Mouse (Mus musculus): ENCODE data around the gene Rad17. TPM values are rescaled to one million over a fixed set of nuclear protein-coding genes. Genes with fewer than 3 reads are reported as not detected.

The Rad17 gene
- polyA plus RNA-seq (2014; fragmentation: Nextera tagmentation; extraction: Ambion mirVana): 17.8 and 20.6 TPM in 2 replicates

GRCm38 (mm10) chr13:100650550-100651438 lies at the start of gene Rad17, which contains the start of gene Ak6:
Gene Rad17, minus strand, starts transcription at chr13:100651051.
Gene Ak6, plus strand, starts transcription at chr13:100650979.
- DNase-seq (peak; percentile 96), ATAC-seq (ENCODE audit: low FRiP score, low TSS enrichment) (peak; percentile 99)
- Histone ChIP-seq H3K36me3 (ENCODE audit: control insufficient read depth, insufficient read depth, low read length) (peaks cover 19% of the 10 kb centered on the region), H3K4me3 (replicated peaks; ENCODE audit: low read depth, low read length) (peak within 1 kb of the TSS; percentile 91), H3K4me1 (ENCODE audit: control insufficient read depth, insufficient read depth, low read length) (peaks cover 5% of the 10 kb centered on the region; the same call in 1 of the 2 replicates), H3K27me3 (ENCODE audit: control insufficient read depth, insufficient read depth, low read length) (no peaks in the 10 kb centered on the region), H3K9ac (replicated peaks; ENCODE audit: low read length) (peak within 1 kb of the TSS; percentile 87), H3K27ac (replicated peaks; ENCODE audit: low read depth, low read length) (peak within 1 kb of the TSS; percentile 98), H3K4me2 (ENCODE audit: low read length) (peak within 1 kb of the TSS; percentile 67), H3K9me3 (ENCODE audit: control insufficient read depth, low read length) (no peaks in the 10 kb centered on the region)
- under 1% methylated on average over 73 of the region's 73 CpGs for WGBS

GRCm38 (mm10) chr13:100698866-100699265 lies 48.0 kb upstream of the Rad17 start:
- no peak for DNase-seq
- no peak for ATAC-seq (ENCODE audit: low FRiP score, low TSS enrichment)
- H3K4me2 ChIP-seq (ENCODE audit: low read length): no peak overlapping the region
- 94% methylated on average over 10 of the region's 10 CpGs for WGBS
- no peak overlapping the region for H3K4me3 ChIP-seq (replicated peaks; ENCODE audit: low read depth, low read length)
- no peak overlapping the region for H3K27ac ChIP-seq (replicated peaks; ENCODE audit: low read depth, low read length)
- H3K27me3 ChIP-seq (ENCODE audit: control insufficient read depth, insufficient read depth, low read length): no peaks in the 10 kb centered on the region
- no peaks in the 10 kb centered on the region for H3K4me1 ChIP-seq (ENCODE audit: control insufficient read depth, insufficient read depth, low read length)
- no peak overlapping the region for H3K9ac ChIP-seq (replicated peaks; ENCODE audit: low read length)
- H3K9me3 ChIP-seq (ENCODE audit: control insufficient read depth, low read length): no peaks in the 10 kb centered on the region
- peaks cover 62% of the 10 kb centered on the region for H3K36me3 ChIP-seq (ENCODE audit: control insufficient read depth, insufficient read depth, low read length)

DNA sequence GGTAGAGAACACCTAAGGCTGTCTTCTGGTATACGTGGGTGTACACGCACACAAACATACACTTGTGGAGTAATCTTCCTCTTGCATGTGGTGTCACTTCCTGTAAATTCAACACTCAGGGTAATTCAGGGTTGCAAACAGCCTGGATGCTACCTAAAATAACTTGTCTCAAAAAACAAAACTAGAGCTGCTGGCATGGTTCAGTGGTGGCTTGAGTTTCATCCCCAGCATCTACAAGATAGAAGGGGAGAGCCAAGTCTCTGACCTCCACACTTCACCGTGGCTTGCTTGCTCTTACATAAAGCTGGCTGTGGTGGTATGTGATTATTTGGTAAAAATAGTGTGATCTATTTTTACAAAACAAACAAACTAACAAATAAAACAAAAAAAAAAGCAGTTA lies 46.7 kb upstream of the Rad17 start:
- 95% methylated on average over 3 of the region's 3 CpGs for WGBS
- H3K27ac ChIP-seq (replicated peaks; ENCODE audit: low read depth, low read length): no peak overlapping the region
- DNase-seq: no peak
- peaks cover 50% of the 10 kb centered on the region for H3K36me3 ChIP-seq (ENCODE audit: control insufficient read depth, insufficient read depth, low read length)
- H3K4me2 ChIP-seq (ENCODE audit: low read length): no peak overlapping the region
- no peaks in the 10 kb centered on the region for H3K27me3 ChIP-seq (ENCODE audit: control insufficient read depth, insufficient read depth, low read length)
- H3K9me3 ChIP-seq (ENCODE audit: control insufficient read depth, low read length): no peaks in the 10 kb centered on the region
- H3K4me1 ChIP-seq (ENCODE audit: control insufficient read depth, insufficient read depth, low read length): no peaks in the 10 kb centered on the region
- no peak overlapping the region for H3K9ac ChIP-seq (replicated peaks; ENCODE audit: low read length)
- no peak overlapping the region for H3K4me3 ChIP-seq (replicated peaks; ENCODE audit: low read depth, low read length)
- no peak for ATAC-seq (ENCODE audit: low FRiP score, low TSS enrichment)

DNA sequence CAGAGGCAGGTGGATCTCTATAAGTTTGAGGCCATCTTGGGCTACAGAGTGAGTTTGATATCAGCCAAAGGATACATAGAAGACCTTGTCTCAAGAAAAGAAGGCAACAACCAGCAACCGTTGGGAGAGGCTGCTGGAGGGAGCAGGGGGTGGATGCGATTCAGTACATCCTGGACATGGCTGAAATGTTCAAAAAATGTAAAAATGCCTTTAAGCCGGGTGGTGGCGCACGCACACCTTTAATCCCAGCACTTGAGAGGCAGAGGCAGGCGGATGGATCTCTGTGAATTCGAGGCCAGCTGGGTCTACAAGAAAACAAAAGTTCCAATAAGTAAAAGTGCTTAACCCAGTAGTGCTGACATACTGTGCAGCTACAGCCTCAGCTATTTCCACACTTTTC lies 36.7 kb upstream of the Rad17 start:
- no peaks in the 10 kb centered on the region for H3K27me3 ChIP-seq (ENCODE audit: control insufficient read depth, insufficient read depth, low read length)
- H3K27ac ChIP-seq (replicated peaks; ENCODE audit: low read depth, low read length): no peak overlapping the region
- H3K4me1 ChIP-seq (ENCODE audit: control insufficient read depth, insufficient read depth, low read length): no peaks in the 10 kb centered on the region
- no peak overlapping the region for H3K9ac ChIP-seq (replicated peaks; ENCODE audit: low read length)
- DNase-seq (no peak), ATAC-seq (ENCODE audit: low FRiP score, low TSS enrichment) (no peak)
- no peaks in the 10 kb centered on the region for H3K36me3 ChIP-seq (ENCODE audit: control insufficient read depth, insufficient read depth, low read length)
- H3K4me3 ChIP-seq (replicated peaks; ENCODE audit: low read depth, low read length): no peak overlapping the region
- H3K9me3 ChIP-seq (ENCODE audit: control insufficient read depth, low read length): no peaks in the 10 kb centered on the region
- no peak overlapping the region for H3K4me2 ChIP-seq (ENCODE audit: low read length)
- 68% methylated on average over 7 of the region's 7 CpGs for whole genome bisulfite sequencing

DNA sequence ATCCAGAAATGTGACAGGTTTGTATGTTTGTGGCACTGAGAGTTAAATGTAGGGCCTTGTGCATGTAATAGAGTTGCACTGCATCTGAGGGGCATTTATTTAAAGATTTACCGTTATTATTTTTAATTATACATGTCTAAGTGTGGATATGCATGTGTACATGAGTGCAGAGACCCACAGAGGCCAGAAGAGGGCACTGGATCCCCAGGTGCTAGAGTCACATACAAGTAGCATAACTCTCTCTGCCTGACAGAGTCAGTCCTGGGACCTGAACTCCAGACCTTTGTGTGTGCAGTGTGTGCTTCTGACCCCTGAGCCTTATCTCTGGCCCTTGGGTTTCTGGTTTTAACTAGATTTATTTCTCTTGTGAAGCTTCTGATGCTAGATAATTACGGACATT lies 33.5 kb upstream of the Rad17 start:
- H3K4me1 ChIP-seq (ENCODE audit: control insufficient read depth, insufficient read depth, low read length): no peaks in the 10 kb centered on the region

DNA sequence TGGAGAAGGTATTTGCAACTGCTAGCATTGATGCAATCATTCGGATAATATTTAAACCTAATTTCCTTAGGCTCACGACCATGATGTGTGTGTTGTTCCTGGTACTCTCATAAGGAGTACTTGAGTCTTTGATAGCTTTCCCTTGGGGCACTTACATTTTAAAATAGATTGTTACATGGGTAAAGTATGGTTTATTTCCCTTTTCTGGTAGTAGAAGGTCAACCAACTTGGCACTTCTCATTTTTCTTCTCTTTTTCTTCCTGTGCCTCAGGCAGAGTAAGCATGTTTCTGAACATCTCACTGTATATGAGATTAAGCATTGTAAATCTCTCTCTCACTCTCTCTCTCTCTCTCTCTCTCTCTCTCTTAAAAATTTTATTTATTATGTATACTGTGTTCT lies 32.0 kb upstream of the Rad17 start:
- Histone ChIP-seq H3K4me2 (ENCODE audit: low read length) (no peak overlapping the region), H3K9ac (replicated peaks; ENCODE audit: low read length) (no peak overlapping the region), H3K4me3 (replicated peaks; ENCODE audit: low read depth, low read length) (no peak overlapping the region), H3K27me3 (ENCODE audit: control insufficient read depth, insufficient read depth, low read length) (no peaks in the 10 kb centered on the region), H3K27ac (replicated peaks; ENCODE audit: low read depth, low read length) (no peak overlapping the region), H3K36me3 (ENCODE audit: control insufficient read depth, insufficient read depth, low read length) (no peaks in the 10 kb centered on the region), H3K9me3 (ENCODE audit: control insufficient read depth, low read length) (no peaks in the 10 kb centered on the region), H3K4me1 (ENCODE audit: control insufficient read depth, insufficient read depth, low read length) (no peaks in the 10 kb centered on the region)
- ATAC-seq (ENCODE audit: low FRiP score, low TSS enrichment) (no peak), DNase-seq (no peak)
- 91% methylated on average over 2 of the region's 2 CpGs for WGBS

More for the DNA sequence above, 33.5 kb upstream of the Rad17 start:
- no peak overlapping the region for H3K9ac ChIP-seq (replicated peaks; ENCODE audit: low read length)
- no peaks in the 10 kb centered on the region for H3K27me3 ChIP-seq (ENCODE audit: control insufficient read depth, insufficient read depth, low read length)
- no peak for ATAC-seq (ENCODE audit: low FRiP score, low TSS enrichment)
- no peak overlapping the region for H3K4me2 ChIP-seq (ENCODE audit: low read length)
- no peaks in the 10 kb centered on the region for H3K36me3 ChIP-seq (ENCODE audit: control insufficient read depth, insufficient read depth, low read length)
- WGBS: 70% methylated on average over 2 of the region's 2 CpGs
- no peaks in the 10 kb centered on the region for H3K9me3 ChIP-seq (ENCODE audit: control insufficient read depth, low read length)
- H3K27ac ChIP-seq (replicated peaks; ENCODE audit: low read depth, low read length): no peak overlapping the region
- DNase-seq: no peak
- no peak overlapping the region for H3K4me3 ChIP-seq (replicated peaks; ENCODE audit: low read depth, low read length)

DNA sequence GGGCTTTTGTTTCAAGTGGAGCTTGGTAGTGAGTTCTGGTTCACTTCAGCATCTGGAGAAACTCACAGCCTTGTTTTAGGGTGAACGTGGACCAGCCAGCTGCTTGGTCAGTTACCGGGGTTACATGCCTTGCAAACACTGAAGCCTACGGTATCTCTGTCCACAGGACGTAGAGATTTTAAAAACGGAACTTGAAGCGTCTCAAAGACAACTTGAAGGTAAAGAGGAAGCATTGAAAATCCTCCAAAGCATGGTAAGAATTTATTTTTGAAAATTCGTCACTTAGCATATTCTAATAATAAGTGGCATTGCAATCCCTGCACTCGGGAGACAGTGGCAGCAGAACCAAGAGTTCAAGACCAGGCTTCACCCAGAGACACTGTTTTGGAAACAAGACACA lies 30.8 kb upstream of the Rad17 start:
- Histone ChIP-seq H3K4me1 (ENCODE audit: control insufficient read depth, insufficient read depth, low read length) (no peaks in the 10 kb centered on the region), H3K4me2 (ENCODE audit: low read length) (no peak overlapping the region), H3K9me3 (ENCODE audit: control insufficient read depth, low read length) (no peaks in the 10 kb centered on the region), H3K27me3 (ENCODE audit: control insufficient read depth, insufficient read depth, low read length) (no peaks in the 10 kb centered on the region), H3K36me3 (ENCODE audit: control insufficient read depth, insufficient read depth, low read length) (no peaks in the 10 kb centered on the region), H3K9ac (replicated peaks; ENCODE audit: low read length) (no peak overlapping the region), H3K4me3 (replicated peaks; ENCODE audit: low read depth, low read length) (no peak overlapping the region), H3K27ac (replicated peaks; ENCODE audit: low read depth, low read length) (no peak overlapping the region)
- WGBS: 90% methylated on average over 8 of the region's 8 CpGs
- ATAC-seq (ENCODE audit: low FRiP score, low TSS enrichment): no peak
- DNase-seq: no peak

DNA sequence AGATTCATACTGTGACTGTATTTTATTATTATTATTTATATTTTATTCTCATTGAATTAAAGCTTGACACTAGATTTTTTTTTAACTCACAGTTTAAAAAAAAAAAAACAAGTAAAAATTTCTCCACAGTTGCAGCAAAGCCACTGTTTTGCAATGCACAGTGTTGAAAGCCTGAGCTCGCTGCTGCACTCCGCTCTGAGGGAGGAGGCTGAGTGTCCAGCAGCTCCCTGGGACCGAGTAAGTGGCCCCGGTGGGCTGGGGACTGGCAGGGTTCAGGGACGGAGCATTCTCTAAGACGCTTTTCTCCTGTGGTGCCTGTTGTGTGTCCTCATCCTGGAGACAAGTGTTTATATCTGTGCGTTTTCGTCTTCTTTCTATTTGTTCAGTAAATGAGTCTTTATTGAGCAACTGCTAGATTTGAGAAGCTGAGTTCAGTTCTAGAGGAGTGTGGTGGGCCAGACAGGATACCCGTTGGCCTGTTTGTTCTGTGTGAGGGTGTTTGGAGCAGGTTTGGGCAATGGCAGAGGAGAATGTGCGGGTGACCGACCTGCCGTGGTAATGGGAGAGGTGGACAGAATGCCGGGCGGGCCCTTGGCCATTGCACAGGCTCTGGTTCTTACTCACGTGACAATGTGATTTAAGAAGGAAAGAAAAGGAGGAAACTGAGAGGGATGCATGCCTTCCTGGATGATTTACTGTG lies 25.2 kb upstream of the Rad17 start:
- no peak overlapping the region for H3K27ac ChIP-seq (replicated peaks; ENCODE audit: low read depth, low read length)
- no peaks in the 10 kb centered on the region for H3K27me3 ChIP-seq (ENCODE audit: control insufficient read depth, insufficient read depth, low read length)
- no peak for DNase-seq
- H3K4me2 ChIP-seq (ENCODE audit: low read length): no peak overlapping the region
- H3K9me3 ChIP-seq (ENCODE audit: control insufficient read depth, low read length): no peaks in the 10 kb centered on the region
- H3K4me1 ChIP-seq (ENCODE audit: control insufficient read depth, insufficient read depth, low read length): no peaks in the 10 kb centered on the region
- no peak overlapping the region for H3K4me3 ChIP-seq (replicated peaks; ENCODE audit: low read depth, low read length)
- H3K36me3 ChIP-seq (ENCODE audit: control insufficient read depth, insufficient read depth, low read length): no peaks in the 10 kb centered on the region
- 90% methylated on average over 15 of the region's 15 CpGs for WGBS
- H3K9ac ChIP-seq (replicated peaks; ENCODE audit: low read length): no peak overlapping the region
- no peak for ATAC-seq (ENCODE audit: low FRiP score, low TSS enrichment)
